ENCODE assay signal across 9 mouse cellular contexts in genomic region chr2:168095077-168095476, GRCm38 (mm10). TPM values are rescaled to one million over a fixed set of nuclear protein-coding genes. Genes with fewer than 3 reads are reported as not detected.
DNase-seq lines count a peak whose midpoint lies in the region; ATAC-seq and TF ChIP-seq lines count a peak whose summit lies in the region.
"Had no signal": no experiment of that assay in that cellular context is flagged by ENCODE, and none has a peak within 500 bp of the region (broad histone marks: within the 10 kb centered on the region; RNA-seq: fewer than 3 reads in every experiment).

No protein-coding gene starts in this region.

- peak overlapping the region; percentile 81 for H3K27ac ChIP-seq in heart, embryonic 13.5 days (replicated peaks)
- H3K27ac ChIP-seq in hindbrain, embryonic 13.5 days: peak overlapping the region; percentile 84
- H3K27ac ChIP-seq in limb, embryonic 11.5 days (replicated peaks; ENCODE audit: low read depth, low read length): peak overlapping the region; percentile 65; the same call in 1 of the 2 replicates
- no peak overlapping the region for H3K27ac ChIP-seq in left cerebral cortex, adult 2 months
- H3K27ac ChIP-seq: liver, embryonic 14.5 days had no signal

- ATAC-seq in heart, embryonic 13.5 days (ENCODE audit: extremely low read depth, insufficient number of reproducible peaks, low FRiP score, low TSS enrichment): no peak
- ATAC-seq in hindbrain, embryonic 13.5 days (ENCODE audit: low FRiP score): no peak
- ATAC-seq in limb, embryonic 11.5 days (ENCODE audit: insufficient number of reproducible peaks, low FRiP score, low TSS enrichment, low read depth): no peak

- no peak for DNase-seq in heart, postnatal 10 days
- DNase-seq in Muller cell, postnatal 12 days (ENCODE audit: inconsistent ontology term): peak; percentile 90
- DNase-seq in limb, embryonic 11.5 days (ENCODE audit: low spot score): no peak
- no peak for DNase-seq in spleen, postnatal 10 days (ENCODE audit: low spot score in 2 of 2)
- no peak for DNase-seq in thymus, postnatal 36 days
- no peak for DNase-seq in left cerebral cortex, adult 2 months (ENCODE audit: extremely low spot score in 1 of 2, low spot score in 2 of 2)

- TF ChIP-seq CTCF in left cerebral cortex, adult 2 months (IDR thresholded peaks at IDR 0.05): no peak

- peak overlapping the region; percentile 50 for H3K9ac ChIP-seq in heart, embryonic 13.5 days
- H3K9ac ChIP-seq in hindbrain, embryonic 13.5 days: no peak overlapping the region
- H3K9ac ChIP-seq in limb, embryonic 11.5 days (ENCODE audit: low read length): no peak overlapping the region
- H3K9ac ChIP-seq: liver, embryonic 14.5 days had no signal

- intact Hi-C loops in heart, postnatal 10 days (cut with DNase I): no loop called here
- intact Hi-C loops in left cerebral cortex, adult 2 months (cut with DNase I): loop anchor here (5.0 to 10.0 kb wide), 2 partner anchors 110 to 408 kb away; partner anchors contain the start of genes Cebpb and Tmem189

- H3K27me3 ChIP-seq in heart, embryonic 13.5 days (replicated peaks): no peaks in the 10 kb centered on the region
- no peaks in the 10 kb centered on the region for H3K27me3 ChIP-seq in hindbrain, embryonic 13.5 days
- H3K27me3 ChIP-seq in limb, embryonic 11.5 days (ENCODE audit: control insufficient read depth, insufficient read depth, low read length): no peaks in the 10 kb centered on the region

- WGBS in heart, embryonic 13.5 days: 29% methylated on average over 8 of the region's 8 CpGs
- 37% methylated on average over 8 of the region's 8 CpGs for WGBS in hindbrain, embryonic 13.5 days
- WGBS in limb, embryonic 11.5 days: 82% methylated on average over 8 of the region's 8 CpGs

- H3K36me3 ChIP-seq in heart, embryonic 13.5 days: peaks cover 18% of the 10 kb centered on the region
- peaks cover 37% of the 10 kb centered on the region for H3K36me3 ChIP-seq in hindbrain, embryonic 13.5 days
- peaks cover 2% of the 10 kb centered on the region; the same call in 1 of the 2 replicates for H3K36me3 ChIP-seq in limb, embryonic 11.5 days (ENCODE audit: control insufficient read depth, insufficient read depth, low read length)

- peaks cover 54% of the 10 kb centered on the region for H3K4me1 ChIP-seq in heart, embryonic 13.5 days
- H3K4me1 ChIP-seq in hindbrain, embryonic 13.5 days (replicated peaks): peaks cover 21% of the 10 kb centered on the region
- H3K4me1 ChIP-seq in limb, embryonic 11.5 days (ENCODE audit: control insufficient read depth, insufficient read depth, low read length): peaks cover 8% of the 10 kb centered on the region; the same call in 1 of the 2 replicates

- no peaks in the 10 kb centered on the region for H3K9me3 ChIP-seq in heart, embryonic 13.5 days
- no peaks in the 10 kb centered on the region for H3K9me3 ChIP-seq in hindbrain, embryonic 13.5 days
- no peaks in the 10 kb centered on the region; the same call in 1 of the 2 replicates for H3K9me3 ChIP-seq in limb, embryonic 11.5 days (ENCODE audit: control insufficient read depth, low read length)

- peak overlapping the region; percentile 12; the same call in 1 of the 2 replicates for H3K4me2 ChIP-seq in heart, embryonic 13.5 days
- no peak overlapping the region for H3K4me2 ChIP-seq in hindbrain, embryonic 13.5 days
- no peak overlapping the region for H3K4me2 ChIP-seq in limb, embryonic 11.5 days (ENCODE audit: low read depth, severe bottlenecking)

- no peak overlapping the region for H3K4me3 ChIP-seq in heart, embryonic 13.5 days
- H3K4me3 ChIP-seq in hindbrain, embryonic 13.5 days: no peak overlapping the region
- no peak overlapping the region for H3K4me3 ChIP-seq in limb, embryonic 11.5 days (ENCODE audit: low read depth, low read length)
- H3K4me3 ChIP-seq in left cerebral cortex, adult 2 months: no peak overlapping the region

RNA-seq across cellular contexts. Expression of gene Pard6b, which starts 14.3 kb away (rescaled TPM):
- polyA plus RNA-seq in heart, embryonic 13.5 days (2015; fragmentation: Nextera tagmentation; extraction: Ambion mirVana): 7.3 and 7.8 TPM in 2 replicates
- total RNA-seq in heart, postnatal 10 days (2021): 1 to 10 TPM; 3.4 to 4.9 TPM
- polyA plus RNA-seq in hindbrain, embryonic 13.5 days (2015; fragmentation: Nextera tagmentation; extraction: Ambion mirVana): 7.5 and 7.9 TPM in 2 replicates
- polyA plus RNA-seq in limb, embryonic 11.5 days (2014; fragmentation: Nextera tagmentation; extraction: Ambion mirVana): 5.0 and 5.7 TPM in 2 replicates
- 1 to 10 TPM; 5.5 to 6.8 TPM for total RNA-seq in left cerebral cortex, adult 2 months (2021)
